Mouse (Mus musculus): Measurements from ENCODE around the gene Shf.

DNA sequence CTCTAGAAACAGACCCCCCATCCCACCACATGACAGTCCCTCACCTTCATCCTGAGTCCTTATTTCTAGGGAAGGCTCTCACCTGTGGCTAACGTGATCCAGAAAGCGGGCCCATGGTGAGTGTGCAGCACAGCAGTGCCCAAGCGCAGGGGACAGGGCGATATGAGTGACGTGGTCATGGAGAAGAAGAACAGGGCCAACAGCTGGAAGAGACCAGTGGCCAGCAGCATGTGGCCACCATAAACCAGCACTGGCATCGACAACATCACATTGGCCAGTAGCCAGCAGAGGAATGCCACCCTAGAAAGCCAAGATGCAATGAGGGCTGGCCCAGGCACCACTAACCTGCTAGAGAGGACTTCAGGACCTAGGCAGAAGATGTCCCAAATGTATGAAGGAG lies 64.4 kb downstream of the Shf start:
- TF ChIP-seq CTCF (IDR thresholded peaks at IDR 0.05) (no peak), POLR2A (IDR thresholded peaks at IDR 0.05; ENCODE audit: insufficient read depth, low read depth, low read length) (no peak)

All from heart, adult 2 months (tissue).